Mouse (Mus musculus) thymus, postnatal 4 days (tissue): ENCODE results near the gene Pttg1ip.

ENCODE experiments used
- DNase-seq: peaks from one replicate; pipeline ENCODE4 v3.0.0; 2021

Pttg1ip gene

DNA sequence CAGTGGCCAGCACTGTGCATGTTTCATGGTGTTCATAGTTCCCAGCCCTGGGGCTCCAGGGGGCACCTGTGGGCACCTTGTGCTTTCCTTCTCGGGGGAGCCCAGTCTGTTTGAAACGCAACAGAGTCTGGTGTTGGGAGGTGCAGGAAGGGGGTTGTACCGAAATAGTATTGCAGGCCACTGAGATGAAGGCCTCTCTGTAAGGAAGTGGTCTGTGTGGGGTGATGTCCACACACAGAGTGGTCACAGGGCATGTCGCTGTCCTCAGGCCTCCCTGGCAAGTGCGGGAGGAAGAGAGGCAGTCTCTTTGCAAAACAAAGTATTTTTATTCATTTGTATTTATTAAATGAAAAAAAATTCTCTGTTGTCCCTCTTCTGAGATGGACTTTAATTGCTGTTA is 64.1 kb downstream of the Pttg1ip start:
- no peak for DNase-seq

DNA sequence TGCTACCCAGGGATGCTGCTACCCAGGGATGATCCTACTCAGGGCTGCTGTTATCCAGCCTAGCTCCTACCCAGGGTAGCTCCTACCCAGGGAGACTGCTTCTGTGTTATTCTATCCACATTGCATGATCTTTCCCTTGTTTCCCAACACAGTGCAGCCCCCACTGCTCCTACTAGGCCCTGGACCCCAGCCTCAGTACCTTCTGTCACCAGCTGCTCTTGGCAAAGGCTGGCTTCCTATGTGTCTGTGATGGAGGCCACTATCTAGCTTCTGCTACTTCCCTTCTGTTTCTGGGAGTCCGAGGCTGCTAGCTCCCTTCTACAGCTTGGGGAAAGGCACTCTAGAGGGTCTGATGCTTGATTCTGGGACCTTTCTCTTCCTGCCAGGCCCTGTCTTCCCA is 65.9 kb downstream of the Pttg1ip start:
- DNase-seq, result no peak

DNA sequence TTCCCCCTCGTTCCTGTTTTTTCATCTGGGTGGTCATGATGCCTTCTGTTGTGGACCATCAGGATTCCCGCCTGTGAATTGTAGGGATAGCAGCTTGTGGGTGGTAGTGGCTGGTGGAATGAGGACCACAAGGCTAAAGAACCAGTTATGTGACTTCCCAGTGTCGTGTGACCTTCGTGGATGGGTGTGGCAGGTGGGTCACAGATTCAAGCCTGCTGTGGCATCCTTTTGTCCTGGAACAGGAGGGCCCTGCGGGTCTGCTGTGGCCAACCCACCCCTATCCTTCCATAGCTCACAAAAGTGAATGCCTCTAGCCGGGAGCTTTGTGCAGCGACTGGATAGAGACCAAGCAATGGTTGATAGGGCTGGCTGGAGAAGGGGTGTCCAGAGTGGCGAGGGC is 66.4 kb downstream of the Pttg1ip start:
- no peak for DNase-seq
